Mouse (Mus musculus) G1E-ER4 (cell line): Measurements from ENCODE around the gene Lgr4. TPM values are rescaled to one million over a fixed set of nuclear protein-coding genes. Genes with fewer than 3 reads are reported as not detected.

Source experiments
- GATA1 ChIP-seq: IDR thresholded peaks from one replicate; pipeline ENCODE4 v1.8.0; 2012; ENCODE audit warnings: low read length, inconsistent platforms
- polyA plus RNA-seq: library from polyadenylated mRNA; stranded (reverse); fragments of >175 nt; gene quantifications from 2 replicates; pipeline ENCODE4 v1.2.3, GENCODE M21; 2012

The Lgr4 gene
- polyA plus RNA-seq, 1 experiment: 1.7 TPM

- no peak for TF ChIP-seq GATA1
Measured at GRCm38 (mm10) chr2:109933151-109933550, 15.7 kb downstream of the Lgr4 start.

GRCm38 (mm10) chr2:109934086-109934485, 16.6 kb downstream of the Lgr4 start:
- no peak for TF ChIP-seq GATA1

GRCm38 (mm10) chr2:109935194-109935593, 17.7 kb downstream of the Lgr4 start:
- no peak for TF ChIP-seq GATA1

GRCm38 (mm10) chr2:109935754-109936409, 18.4 kb downstream of the Lgr4 start:
- no peak for TF ChIP-seq GATA1

- TF ChIP-seq GATA1: no peak
Measured at GRCm38 (mm10) chr2:109936410-109936755, 18.9 kb downstream of the Lgr4 start.

- TF ChIP-seq GATA1: no peak
Measured at GRCm38 (mm10) chr2:109941973-109942444, 24.6 kb downstream of the Lgr4 start.

GRCm38 (mm10) chr2:109942810-109943570, 25.5 kb downstream of the Lgr4 start:
- TF ChIP-seq GATA1: no peak

- TF ChIP-seq GATA1: no peak
Measured at GRCm38 (mm10) chr2:109944995-109945394, 27.5 kb downstream of the Lgr4 start.

GRCm38 (mm10) chr2:109945532-109945931, 28.1 kb downstream of the Lgr4 start:
- no peak for TF ChIP-seq GATA1

GRCm38 (mm10) chr2:109946426-109946825, 29.0 kb downstream of the Lgr4 start:
- no peak for TF ChIP-seq GATA1

GRCm38 (mm10) chr2:109949519-109949918, 32.1 kb downstream of the Lgr4 start:
- TF ChIP-seq GATA1: no peak

GRCm38 (mm10) chr2:109950311-109950710, 32.9 kb downstream of the Lgr4 start:
- no peak for TF ChIP-seq GATA1

GRCm38 (mm10) chr2:109951050-109951449, 33.6 kb downstream of the Lgr4 start:
- TF ChIP-seq GATA1: no peak

- no peak for TF ChIP-seq GATA1
Measured at GRCm38 (mm10) chr2:109953048-109953717, 35.7 kb downstream of the Lgr4 start.

- no peak for TF ChIP-seq GATA1
Measured at GRCm38 (mm10) chr2:109953893-109954292, 36.4 kb downstream of the Lgr4 start.

GRCm38 (mm10) chr2:109955060-109955459, 37.6 kb downstream of the Lgr4 start:
- no peak for TF ChIP-seq GATA1
